Mouse (Mus musculus): ENCODE measurements around the gene Olfr30. TPM values are rescaled to one million over a fixed set of nuclear protein-coding genes. Genes with fewer than 3 reads are reported as not detected.
"Not testable (repeated sequence)": the region's sequence is repeated elsewhere in the genome, so short reads cannot be mapped to it uniquely, and the experiment has no call there.

Olfr30 gene
- polyA plus RNA-seq (2015; fragmentation: Nextera tagmentation; extraction: Ambion mirVana) = not detected in 2 replicates

DNA sequence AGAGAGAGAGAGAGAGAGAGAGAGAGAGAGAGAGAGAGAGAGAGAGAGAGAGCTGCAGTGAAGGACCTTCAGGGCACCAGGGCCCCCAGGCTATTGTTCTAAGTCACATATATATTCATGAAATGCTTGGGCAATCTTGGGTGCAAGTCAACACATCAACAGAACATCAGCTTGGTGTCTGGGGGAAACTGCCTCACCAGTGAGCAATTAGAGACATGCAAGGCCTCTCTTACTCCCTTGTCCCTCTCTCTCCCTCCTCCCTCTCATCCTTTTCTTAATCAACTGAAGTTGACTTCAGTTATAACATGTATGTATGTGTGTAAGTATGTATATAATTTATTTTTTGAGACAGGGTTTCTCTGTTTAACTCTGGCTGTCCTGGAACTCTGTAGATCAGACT, at the start of gene Olfr30:
Olfr30 (minus strand) TSS at position 101 of the 400 bp plus-strand sequence.
- no peaks in the 10 kb centered on the region for H3K36me3 ChIP-seq

DNA sequence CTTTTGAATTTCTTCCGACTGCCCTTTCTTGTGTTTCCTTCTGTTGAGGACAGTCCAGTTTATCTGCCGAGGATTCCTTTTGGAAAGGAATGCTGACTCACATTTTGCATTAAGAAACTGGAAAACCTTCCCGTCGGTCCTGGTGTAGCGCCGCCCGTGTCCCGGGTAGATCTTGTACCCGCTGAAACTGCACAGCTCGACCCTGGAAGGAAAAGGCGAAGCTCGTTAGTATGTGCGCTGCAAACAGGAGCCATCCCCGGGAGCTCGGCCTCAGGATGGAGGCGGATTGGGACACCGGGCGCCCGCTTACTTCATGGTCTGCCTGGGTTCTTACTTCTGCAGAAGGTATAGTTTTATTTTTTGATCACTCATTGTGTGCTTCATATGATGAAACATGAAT, 47.0 kb upstream of the Olfr30 start:
- ATAC-seq (replicated peaks; ENCODE audit: insufficient number of reproducible peaks, insufficient read depth, low FRiP score, low read depth); H3K27ac ChIP-seq; H3K4me2 ChIP-seq; H3K4me1 ChIP-seq (replicated peaks); H3K27me3 ChIP-seq; H3K9me3 ChIP-seq (replicated peaks); H3K4me3 ChIP-seq; H3K9ac ChIP-seq; H3K36me3 ChIP-seq: not testable (repeated sequence)
- 76% methylated on average over 19 of the region's 19 CpGs for WGBS

More for the DNA sequence above, at the start of gene Olfr30:
- Histone ChIP-seq H3K9ac (no peak within 1 kb of the TSS), H3K4me3 (no peak within 1 kb of the TSS), H3K4me1 (replicated peaks) (no peaks in the 10 kb centered on the region), H3K27ac (no peak within 1 kb of the TSS), H3K4me2 (no peak within 1 kb of the TSS), H3K27me3 (no peaks in the 10 kb centered on the region), H3K9me3 (replicated peaks) (no peaks in the 10 kb centered on the region)
- ATAC-seq (replicated peaks; ENCODE audit: insufficient number of reproducible peaks, insufficient read depth, low FRiP score, low read depth) = no peak

DNA sequence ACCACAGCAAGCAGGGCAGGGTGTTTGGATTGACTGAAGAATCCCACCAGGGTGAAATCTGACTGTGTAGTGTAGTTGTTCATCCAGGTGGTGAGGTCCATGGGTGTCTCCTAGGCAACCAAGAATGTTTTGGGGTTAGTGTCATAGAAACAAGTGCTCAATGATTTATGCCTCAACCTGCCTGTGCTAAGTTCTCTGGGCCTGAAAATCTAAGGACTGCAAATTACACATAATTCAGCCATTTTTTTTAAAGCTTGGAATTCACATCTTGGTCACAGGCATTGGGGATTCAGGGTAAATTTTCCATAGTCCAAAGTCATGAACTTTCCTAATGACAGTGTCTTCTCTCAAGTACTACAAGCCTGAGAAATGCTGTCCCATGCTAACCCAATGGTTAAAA, 40.4 kb upstream of the Olfr30 start, which contains the start of gene Olfr331:
Olfr331 (minus strand) TSS at position 101 of the 400 bp plus-strand sequence.
- not testable (repeated sequence) for H3K9me3 ChIP-seq (replicated peaks); H3K36me3 ChIP-seq; H3K9ac ChIP-seq; H3K4me1 ChIP-seq (replicated peaks); H3K4me2 ChIP-seq; ATAC-seq (replicated peaks; ENCODE audit: insufficient number of reproducible peaks, insufficient read depth, low FRiP score, low read depth); H3K4me3 ChIP-seq; H3K27me3 ChIP-seq; H3K27ac ChIP-seq

DNA sequence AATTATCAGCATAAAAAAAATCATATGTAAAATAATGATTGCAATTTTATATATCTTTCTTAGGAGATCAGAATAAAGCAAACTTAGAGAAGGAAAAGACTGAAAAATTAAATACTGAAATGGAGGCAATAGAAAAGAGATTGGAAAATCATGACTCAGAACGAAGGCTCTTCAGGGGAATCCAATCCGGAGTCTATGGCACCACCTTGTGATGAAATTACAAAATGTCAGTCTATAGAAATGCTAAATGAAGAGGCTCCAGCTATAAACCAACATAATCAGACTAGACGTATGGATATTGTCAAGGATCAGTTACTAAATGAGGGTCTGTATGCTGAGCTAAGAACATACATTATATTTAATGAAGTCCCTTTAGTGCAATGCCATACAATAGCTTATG, 37.2 kb upstream of the Olfr30 start:
- Histone ChIP-seq H3K4me2 (no peak overlapping the region), H3K4me1 (replicated peaks) (no peaks in the 10 kb centered on the region), H3K27ac (no peak overlapping the region), H3K36me3 (no peaks in the 10 kb centered on the region), H3K27me3 (no peaks in the 10 kb centered on the region), H3K4me3 (no peak overlapping the region), H3K9me3 (replicated peaks) (no peaks in the 10 kb centered on the region), H3K9ac (no peak overlapping the region)
- no peak for ATAC-seq (replicated peaks; ENCODE audit: insufficient number of reproducible peaks, insufficient read depth, low FRiP score, low read depth)
- WGBS = 47% methylated on average over 3 of the region's 3 CpGs

DNA sequence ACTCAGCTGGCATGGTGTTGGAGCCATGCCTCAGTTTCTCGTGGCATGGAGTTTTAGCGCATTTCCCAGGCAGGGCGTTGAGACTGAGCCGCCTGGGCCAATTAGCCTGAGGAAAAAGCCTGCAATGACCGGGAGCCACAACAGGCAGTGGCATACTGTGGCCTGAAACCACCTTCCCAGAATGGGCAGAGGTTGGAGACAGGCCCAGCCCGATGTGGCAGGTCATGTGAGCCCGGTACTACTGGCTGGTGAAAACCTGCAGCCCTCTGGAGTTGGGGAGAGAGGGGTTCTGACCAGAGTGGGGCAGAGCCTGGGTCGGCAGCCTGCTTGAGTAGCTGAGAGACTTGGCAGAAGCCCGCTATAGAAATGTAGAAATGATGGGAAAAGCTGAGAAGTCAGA, 36.7 kb upstream of the Olfr30 start:
- no peaks in the 10 kb centered on the region for H3K4me1 ChIP-seq (replicated peaks)
- ATAC-seq (replicated peaks; ENCODE audit: insufficient number of reproducible peaks, insufficient read depth, low FRiP score, low read depth) = no peak
- no peaks in the 10 kb centered on the region for H3K36me3 ChIP-seq
- no peak overlapping the region for H3K9ac ChIP-seq
- H3K4me2 ChIP-seq = no peak overlapping the region
- H3K4me3 ChIP-seq = no peak overlapping the region
- no peak overlapping the region for H3K27ac ChIP-seq
- 76% methylated on average over 9 of the region's 9 CpGs for WGBS
- H3K9me3 ChIP-seq (replicated peaks) = no peaks in the 10 kb centered on the region
- H3K27me3 ChIP-seq = no peaks in the 10 kb centered on the region

DNA sequence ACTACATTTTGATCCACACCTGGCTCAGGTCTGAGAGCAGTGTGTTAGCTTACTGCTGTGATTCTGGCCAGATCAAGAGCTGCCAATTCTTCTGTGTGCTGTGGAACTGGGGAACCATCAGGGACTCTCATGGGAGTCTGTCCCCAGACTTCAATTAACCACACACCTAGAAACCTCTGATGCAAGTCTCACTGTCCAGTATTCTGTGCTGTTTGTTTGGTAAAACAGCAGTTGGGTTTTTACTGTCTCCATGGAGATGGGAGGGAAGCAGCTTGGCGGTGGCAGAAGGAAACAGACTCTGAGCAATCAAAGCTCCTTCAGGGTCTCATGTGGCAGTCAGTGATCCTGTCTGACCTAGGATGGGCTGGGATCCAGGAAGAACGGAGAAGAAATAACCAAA, 30.4 kb upstream of the Olfr30 start, which contains the start of gene Olfr332:
Olfr332 (minus strand) TSS at position 101 of the 400 bp plus-strand sequence.
- 54% methylated on average over 2 of the region's 2 CpGs for WGBS
- Histone ChIP-seq H3K27me3 (no peaks in the 10 kb centered on the region), H3K9ac (no peak within 1 kb of the TSS), H3K36me3 (no peaks in the 10 kb centered on the region), H3K9me3 (replicated peaks) (no peaks in the 10 kb centered on the region), H3K4me3 (no peak within 1 kb of the TSS), H3K27ac (no peak within 1 kb of the TSS), H3K4me1 (replicated peaks) (no peaks in the 10 kb centered on the region), H3K4me2 (no peak within 1 kb of the TSS)
- no peak for ATAC-seq (replicated peaks; ENCODE audit: insufficient number of reproducible peaks, insufficient read depth, low FRiP score, low read depth)

DNA sequence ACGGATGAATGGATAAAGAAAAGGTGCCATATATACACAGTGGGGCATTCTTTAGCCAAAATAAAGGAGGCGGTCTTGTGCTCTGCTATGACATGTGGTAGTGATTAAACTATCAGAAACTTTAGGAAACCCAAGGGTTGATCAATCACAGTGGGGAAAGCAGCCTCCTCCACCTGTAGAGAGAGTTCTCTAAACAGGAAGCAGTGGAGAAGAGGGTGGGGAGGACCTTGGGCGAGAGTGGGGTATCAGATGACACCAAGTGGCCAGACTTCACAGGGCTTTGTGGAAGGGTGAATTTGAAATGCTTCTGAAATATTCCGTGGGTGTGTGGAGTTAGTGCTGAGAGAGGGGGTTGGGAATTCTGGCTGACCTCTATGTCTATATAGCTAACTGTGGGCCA, 8.5 kb downstream of the Olfr30 start:
- Histone ChIP-seq H3K27ac (no peak overlapping the region), H3K4me1 (replicated peaks) (no peaks in the 10 kb centered on the region), H3K27me3 (no peaks in the 10 kb centered on the region), H3K4me3 (no peak overlapping the region), H3K9me3 (replicated peaks) (no peaks in the 10 kb centered on the region), H3K36me3 (no peaks in the 10 kb centered on the region), H3K9ac (no peak overlapping the region), H3K4me2 (no peak overlapping the region)
- WGBS = 50% methylated on average over 4 of the region's 4 CpGs
- ATAC-seq (replicated peaks; ENCODE audit: insufficient number of reproducible peaks, insufficient read depth, low FRiP score, low read depth) = no peak

DNA sequence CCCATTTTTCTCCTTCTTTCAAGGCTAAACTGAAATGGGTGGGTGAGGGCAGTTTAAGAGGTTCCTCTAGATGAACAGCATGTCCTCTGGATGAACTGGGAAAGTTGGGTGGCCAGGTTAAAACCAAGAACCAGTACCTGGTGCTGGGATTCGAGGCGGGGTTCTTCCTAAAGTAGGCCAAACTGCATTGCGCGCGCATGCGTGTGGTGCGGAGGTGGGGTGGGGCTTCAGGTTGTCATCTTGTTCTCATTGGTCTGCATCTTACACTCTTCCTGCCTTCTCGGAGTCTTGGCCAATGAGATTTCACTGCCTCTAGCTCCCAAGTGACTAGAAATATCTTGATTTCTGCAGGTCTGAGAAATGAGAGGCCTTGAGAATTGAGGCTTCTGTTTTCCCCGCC, 9.3 kb downstream of the Olfr30 start, which contains the start of gene Lypd9:
Lypd9 (minus strand) TSS at position 165 of the 400 bp plus-strand sequence.
- Histone ChIP-seq H3K4me3 (no peak within 1 kb of the TSS), H3K9me3 (replicated peaks) (no peaks in the 10 kb centered on the region), H3K4me1 (replicated peaks) (no peaks in the 10 kb centered on the region), H3K9ac (no peak within 1 kb of the TSS), H3K27ac (no peak within 1 kb of the TSS), H3K36me3 (no peaks in the 10 kb centered on the region), H3K27me3 (no peaks in the 10 kb centered on the region), H3K4me2 (no peak within 1 kb of the TSS)
- WGBS = 91% methylated on average over 9 of the region's 9 CpGs
- ATAC-seq (replicated peaks; ENCODE audit: insufficient number of reproducible peaks, insufficient read depth, low FRiP score, low read depth) = no peak

DNA sequence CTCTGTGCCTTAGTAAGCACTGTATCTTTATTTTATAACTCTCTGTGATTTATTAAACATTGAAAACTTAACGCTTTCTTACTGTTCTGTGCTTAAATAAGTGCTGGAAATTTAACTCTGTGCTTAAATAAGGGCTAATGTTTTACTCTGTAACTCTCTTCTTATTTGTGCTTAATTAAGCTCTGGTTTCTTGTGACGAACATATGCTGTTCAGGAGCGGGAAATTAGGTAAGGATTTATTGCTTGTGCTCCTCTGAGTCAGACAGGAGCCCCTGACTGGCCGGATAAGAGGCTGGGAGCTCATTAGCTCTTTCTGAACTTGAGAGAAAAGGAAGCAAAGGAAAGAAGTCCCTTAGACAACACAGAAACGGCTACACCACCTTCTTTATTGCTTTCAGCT, 24.2 kb downstream of the Olfr30 start:
- H3K9me3 ChIP-seq (replicated peaks) = no peaks in the 10 kb centered on the region
- H3K36me3 ChIP-seq = no peaks in the 10 kb centered on the region
- H3K27me3 ChIP-seq = no peaks in the 10 kb centered on the region
- H3K4me1 ChIP-seq (replicated peaks) = no peaks in the 10 kb centered on the region
- no peak for ATAC-seq (replicated peaks; ENCODE audit: insufficient number of reproducible peaks, insufficient read depth, low FRiP score, low read depth)
- 56% methylated on average over 5 of the region's 5 CpGs for WGBS
- H3K27ac ChIP-seq = no peak overlapping the region
- H3K4me2 ChIP-seq = no peak overlapping the region
- no peak overlapping the region for H3K4me3 ChIP-seq
- H3K9ac ChIP-seq = no peak overlapping the region

DNA sequence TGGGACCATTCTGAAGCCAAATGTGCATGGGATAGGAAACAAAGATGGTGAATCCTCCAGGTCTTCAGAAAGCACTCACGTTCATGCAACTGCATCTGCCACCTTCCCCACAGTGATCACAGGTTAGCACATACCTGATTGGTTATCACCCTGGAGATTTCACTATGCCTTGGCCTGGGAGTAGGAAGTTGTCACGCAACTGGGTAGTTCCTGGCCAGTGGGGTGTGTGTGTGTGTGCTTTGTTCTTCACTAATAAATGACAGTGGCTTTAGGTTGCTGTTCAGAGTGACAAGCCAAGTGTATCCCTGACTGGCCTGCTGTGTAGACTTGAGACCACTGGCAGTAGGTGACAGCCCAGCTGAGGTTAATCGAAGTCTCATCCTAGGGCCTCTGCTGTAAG, 29.8 kb downstream of the Olfr30 start, which contains the start of gene Gm12253:
Gm12253 (plus strand) TSS at position 301 of the 400 bp plus-strand sequence.
- Histone ChIP-seq H3K4me3 (no peak within 1 kb of the TSS), H3K4me2 (no peak within 1 kb of the TSS), H3K9me3 (replicated peaks) (no peaks in the 10 kb centered on the region), H3K27ac (no peak within 1 kb of the TSS), H3K27me3 (no peaks in the 10 kb centered on the region), H3K36me3 (no peaks in the 10 kb centered on the region), H3K4me1 (replicated peaks) (no peaks in the 10 kb centered on the region), H3K9ac (no peak within 1 kb of the TSS)
- 71% methylated on average over 3 of the region's 3 CpGs for WGBS
- no peak for ATAC-seq (replicated peaks; ENCODE audit: insufficient number of reproducible peaks, insufficient read depth, low FRiP score, low read depth)

DNA sequence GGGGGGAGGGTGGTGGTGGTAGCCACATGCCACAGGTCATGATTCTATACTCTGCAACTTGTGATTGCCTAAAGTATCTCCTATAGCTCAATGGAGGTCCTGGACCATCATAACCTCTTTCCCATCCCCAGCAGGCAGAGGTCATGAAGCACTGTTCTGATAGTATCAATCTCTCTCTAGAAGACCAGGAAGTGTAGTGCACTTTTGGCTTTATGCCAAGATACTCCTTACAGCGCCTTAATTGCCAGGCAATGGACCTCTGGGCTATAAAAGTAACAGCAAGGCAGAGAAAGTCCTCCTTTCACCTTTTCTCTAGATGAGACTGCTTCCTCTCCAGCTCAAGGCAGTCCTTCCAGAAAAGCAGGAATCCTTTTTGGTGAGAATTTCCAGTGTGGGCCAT, 41.3 kb downstream of the Olfr30 start, which contains the start of gene 1810065E05Rik:
1810065E05Rik (plus strand) TSS at position 297 of the 400 bp plus-strand sequence.
- Histone ChIP-seq H3K9me3 (replicated peaks) (no peaks in the 10 kb centered on the region), H3K36me3 (no peaks in the 10 kb centered on the region), H3K27ac (no peak within 1 kb of the TSS), H3K4me2 (no peak within 1 kb of the TSS), H3K27me3 (no peaks in the 10 kb centered on the region), H3K9ac (no peak within 1 kb of the TSS), H3K4me1 (replicated peaks) (0 out of 2 replicates have a peak, but pooled peaks cover 6% of the 10 kb centered on the region), H3K4me3 (no peak within 1 kb of the TSS)
- no peak for ATAC-seq (replicated peaks; ENCODE audit: insufficient number of reproducible peaks, insufficient read depth, low FRiP score, low read depth)
- 47% methylated on average over 1 of the region's 1 CpGs for WGBS

DNA sequence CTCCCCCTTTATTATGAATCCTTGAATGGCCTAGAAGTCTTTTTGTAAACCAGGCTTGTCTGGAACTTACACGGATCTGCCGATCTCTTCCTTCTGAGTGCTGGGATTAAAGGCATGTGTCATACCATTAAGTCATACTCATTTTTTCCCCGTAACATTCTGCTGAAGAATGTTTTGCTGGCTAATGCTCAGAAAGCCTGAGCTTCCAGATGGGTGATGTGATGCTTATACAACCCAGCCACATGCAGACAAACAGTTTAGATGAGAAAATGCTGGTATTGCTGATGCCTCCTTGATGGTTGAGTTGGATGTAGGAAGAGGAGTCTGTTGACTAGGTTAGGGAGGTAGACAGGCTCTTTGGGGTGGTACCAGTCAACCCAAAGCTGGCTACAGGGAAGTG, 43.7 kb downstream of the Olfr30 start:
- Histone ChIP-seq H3K9ac (no peak overlapping the region), H3K27me3 (no peaks in the 10 kb centered on the region), H3K36me3 (no peaks in the 10 kb centered on the region), H3K9me3 (replicated peaks) (no peaks in the 10 kb centered on the region), H3K4me1 (replicated peaks) (0 out of 2 replicates have a peak, but pooled peaks cover 6% of the 10 kb centered on the region), H3K4me3 (no peak overlapping the region), H3K27ac (no peak overlapping the region), H3K4me2 (no peak overlapping the region)
- WGBS = 47% methylated on average over 3 of the region's 3 CpGs
- no peak for ATAC-seq (replicated peaks; ENCODE audit: insufficient number of reproducible peaks, insufficient read depth, low FRiP score, low read depth)
